Mouse (Mus musculus) MEL (cell line): Measurements from ENCODE around the gene Agl.

ENCODE experiments used
- CTCF ChIP-seq, 3 experiments: IDR thresholded peaks in 2 of 3; conservative IDR thresholded peaks in 1 of 3; 2 replicates each; pipeline ENCODE4 v1.5.1; 2011 to 2012; ENCODE audit warnings: low read length in 3 of 3, low read depth in 2 of 3, mild to moderate bottlenecking in 2 of 3, improper control_type of control experiment in 1 of 3, inconsistent platforms in 1 of 3, mixed read lengths in 1 of 3, moderate library complexity in 1 of 3; ENCODE audit not compliant: control insufficient read depth in 1 of 3, insufficient read depth in 1 of 3, poor library complexity in 1 of 3, severe bottlenecking in 1 of 3
- ELF1 ChIP-seq: IDR thresholded peaks from 2 replicates; pipeline ENCODE4 v1.6.1; 2014; ENCODE audit warnings: low read depth, mild to moderate bottlenecking, inconsistent platforms, low read length, improper control_type of control experiment, moderate library complexity
- NELFE ChIP-seq: IDR thresholded peaks from 2 replicates; pipeline ENCODE4 v1.6.1; 2011; ENCODE audit warnings: low read depth, low read length, improper control_type of control experiment
- NRF1 ChIP-seq: IDR thresholded peaks from 2 replicates; pipeline ENCODE4 v1.6.1; 2014; ENCODE audit warnings: low read depth, mild to moderate bottlenecking, inconsistent platforms, low read length, improper control_type of control experiment, moderate library complexity; ENCODE audit not compliant: poor library complexity, insufficient read depth, severe bottlenecking
- POLR2A ChIP-seq, 2 experiments: IDR thresholded peaks; 2 replicates each; pipeline ENCODE4 v1.6.1; 2011 to 2012; ENCODE audit warnings: low read length in 2 of 2, mild to moderate bottlenecking in 2 of 2, control low read depth in 1 of 2, improper control_type of control experiment in 1 of 2, low read depth in 1 of 2, moderate library complexity in 1 of 2; ENCODE audit not compliant: control insufficient read depth in 1 of 2, insufficient read depth in 1 of 2, poor library complexity in 1 of 2
- POLR2AphosphoS5 ChIP-seq: IDR thresholded peaks from 2 replicates; pipeline ENCODE4 v1.6.1; 2012; ENCODE audit warnings: low read depth, borderline replicate concordance, mild to moderate bottlenecking, inconsistent platforms, low read length, moderate library complexity, mixed read lengths
- SMC3 ChIP-seq: IDR thresholded peaks from 2 replicates; pipeline ENCODE4 v1.6.1; 2011; ENCODE audit warnings: low read depth, low read length, improper control_type of control experiment
- UBTF ChIP-seq: IDR thresholded peaks from 2 replicates; pipeline ENCODE4 v1.6.1; 2012; ENCODE audit warnings: low read depth, mild to moderate bottlenecking, inconsistent platforms, low read length, improper control_type of control experiment, moderate library complexity, borderline replicate concordance; ENCODE audit not compliant: insufficient read depth
- USF1 ChIP-seq: IDR thresholded peaks from 2 replicates; pipeline ENCODE4 v1.6.1; 2014; ENCODE audit warnings: low read depth, mild to moderate bottlenecking, inconsistent platforms, low read length, improper control_type of control experiment, moderate library complexity

DNA sequence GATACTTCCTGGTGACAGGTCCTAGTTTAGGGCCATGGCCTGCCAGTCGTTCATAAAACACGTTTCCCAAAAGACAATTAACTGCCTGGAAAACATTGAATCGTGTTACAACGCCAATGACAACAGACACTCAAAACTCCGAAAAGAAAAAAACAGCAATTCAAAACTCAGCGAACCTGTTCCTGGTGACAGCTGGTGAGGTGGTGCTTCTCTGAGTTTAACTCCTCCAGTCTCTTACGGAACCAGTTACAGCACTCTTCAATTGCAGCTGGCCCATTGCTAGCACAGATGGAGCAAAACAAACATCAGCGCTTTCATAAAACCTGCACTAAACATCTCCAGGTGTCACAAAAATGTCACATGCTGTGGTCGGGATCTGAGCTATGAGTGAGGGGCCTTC is 21.4 kb downstream of the Agl start:
- no peak for TF ChIP-seq SMC3
- no peak for TF ChIP-seq USF1
- TF ChIP-seq NELFE, result no peak
- no peak for TF ChIP-seq CTCF (IDR thresholded peaks at IDR 0.05 in 2 of 3, conservative IDR thresholded peaks at IDR 0.05 in 1 of 3; ENCODE audit: control insufficient read depth in 1 of 3, insufficient read depth in 1 of 3, low read depth in 2 of 3, low read length in 3 of 3, poor library complexity in 1 of 3, severe bottlenecking in 1 of 3)
- no peak for TF ChIP-seq ELF1
- TF ChIP-seq POLR2A (IDR thresholded peaks at IDR 0.05; ENCODE audit: control insufficient read depth in 1 of 2, insufficient read depth in 1 of 2, low read depth in 1 of 2, low read length in 2 of 2, poor library complexity in 1 of 2), result no peak
- TF ChIP-seq UBTF, result no peak
- no peak for TF ChIP-seq POLR2AphosphoS5
- no peak for TF ChIP-seq NRF1
